Mouse (Mus musculus) cortical plate, adult 2 months (tissue): Measurements from ENCODE around the gene Olfr107.

Experiments
- CTCF ChIP-seq: fragments of 200-500 bp; IDR thresholded peaks from 2 replicates; pipeline ENCODE4 v1.5.1; 2011; ENCODE audit warnings: mild to moderate bottlenecking, control low read depth, low read length; ENCODE audit not compliant: insufficient read depth; ENCODE audit errors: extremely low read depth
- POLR2A ChIP-seq: fragments of 200-500 bp; IDR thresholded peaks from 2 replicates; pipeline ENCODE4 v1.6.1; 2011; ENCODE audit warnings: mild to moderate bottlenecking, low read length, control low read depth; ENCODE audit not compliant: insufficient read depth; ENCODE audit errors: extremely low read depth

DNA sequence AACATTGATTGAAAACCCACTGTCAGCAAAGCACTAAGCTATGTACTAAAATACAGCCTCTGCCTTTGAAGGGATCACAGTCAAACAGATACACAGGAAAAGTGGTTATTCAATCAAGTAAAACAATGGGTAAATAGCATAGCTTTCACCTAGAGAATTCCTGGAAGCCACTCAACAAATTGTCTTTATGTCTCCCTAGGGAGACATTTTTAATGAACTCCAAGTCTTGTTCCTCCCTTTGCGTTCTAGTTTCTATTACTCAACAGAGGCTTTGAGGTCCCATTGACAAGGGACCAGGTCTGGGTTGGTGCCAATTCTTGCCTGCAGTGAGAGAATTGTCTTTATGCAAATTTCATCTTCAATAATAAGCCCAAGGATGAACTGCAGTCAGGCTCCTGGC lies 46.2 kb downstream of the Olfr107 start, which contains the start of gene Olfr108:
- TF ChIP-seq CTCF (no peak), POLR2A (no peak)
